Mouse (Mus musculus): ENCODE results near the gene Gpx2. TPM values are rescaled to one million over a fixed set of nuclear protein-coding genes. Genes with fewer than 3 reads are reported as not detected.

Gene Gpx2
- polyA plus RNA-seq, 1 experiment from 2014 or later = 0.11 TPM

DNA sequence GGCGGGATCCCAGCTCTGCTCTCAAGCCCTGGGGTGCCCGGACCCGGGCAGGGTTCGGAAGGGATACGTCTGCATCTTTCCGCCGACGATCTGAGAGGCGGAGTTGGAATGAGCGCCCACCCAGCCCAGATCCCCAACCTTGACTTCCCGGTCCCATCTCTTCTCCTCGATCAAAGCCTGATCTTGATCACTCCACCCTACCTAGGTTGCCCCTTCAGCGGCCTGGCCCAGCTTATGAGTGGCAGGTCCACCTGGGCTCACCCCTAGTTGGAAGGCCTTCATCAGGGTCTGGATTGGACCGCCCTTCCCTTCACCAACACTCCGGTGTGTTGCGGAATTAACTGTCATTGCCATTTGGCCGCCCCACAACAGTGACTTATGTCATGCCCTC lies 27.3 kb upstream of the Gpx2 start, which contains the start of gene Rab15:
Gene Rab15 (minus strand): TSS at position 258 of the 391 bp plus-strand sequence.
- Histone ChIP-seq H3K9ac (ENCODE audit: low read depth, low read length) (peak within 1 kb of the TSS; percentile 76), H3K4me1 (ENCODE audit: control insufficient read depth, insufficient read depth, low read length) (peaks cover 33% of the 10 kb centered on the region), H3K4me2 (ENCODE audit: low read length) (peak within 1 kb of the TSS; percentile 82), H3K9me3 (replicated peaks; ENCODE audit: control insufficient read depth, low read length, poor library complexity, severe bottlenecking) (no peaks in the 10 kb centered on the region), H3K27ac (ENCODE audit: low read length) (peak within 1 kb of the TSS; percentile 86), H3K27me3 (ENCODE audit: control insufficient read depth, insufficient read depth, low read depth, low read length) (no peaks in the 10 kb centered on the region), H3K4me3 (ENCODE audit: low read depth, low read length) (peak within 1 kb of the TSS; percentile 80), H3K36me3 (ENCODE audit: control insufficient read depth, insufficient read depth, low read length) (no peaks in the 10 kb centered on the region)
- ATAC-seq = peak; percentile 47; the same call in 1 of the 2 replicates
- 3% methylated on average over 16 of the region's 17 CpGs for WGBS

DNA sequence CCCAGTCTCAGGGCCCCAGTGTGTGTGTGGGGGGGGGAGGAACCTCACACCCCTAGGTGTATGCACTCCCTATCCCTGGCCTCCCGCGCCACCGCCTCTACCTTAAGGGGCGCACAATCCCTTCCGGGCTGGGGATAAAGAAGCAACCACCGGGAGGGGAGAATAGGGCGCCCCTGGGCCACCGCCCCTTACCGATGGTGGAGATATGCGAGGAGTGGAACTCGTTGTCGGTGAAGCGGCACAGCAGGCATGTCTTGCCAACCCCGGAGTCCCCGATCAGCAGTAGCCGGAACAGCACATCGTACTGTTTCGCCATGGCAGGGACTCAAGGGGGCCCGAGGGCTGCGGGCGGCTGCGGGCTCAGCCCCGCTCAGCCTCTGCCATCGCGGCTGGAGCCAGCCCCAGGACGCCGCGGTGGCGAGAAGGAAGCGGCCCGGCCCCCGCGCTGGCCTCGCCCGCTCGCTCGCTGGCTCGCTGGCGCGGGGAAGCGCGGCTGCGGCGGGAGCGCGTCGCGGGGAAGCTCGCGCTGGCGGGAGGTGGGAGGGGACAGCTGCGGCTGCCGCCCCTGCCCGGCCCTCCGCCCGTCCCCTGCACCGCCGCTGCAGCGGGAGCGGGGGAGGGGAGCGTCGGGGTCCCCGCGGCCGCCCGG lies 26.8 kb upstream of the Gpx2 start:
- Histone ChIP-seq H3K4me1 (ENCODE audit: control insufficient read depth, insufficient read depth, low read length) (peaks cover 36% of the 10 kb centered on the region), H3K27ac (ENCODE audit: low read length) (peak overlapping the region; percentile 86), H3K9me3 (replicated peaks; ENCODE audit: control insufficient read depth, low read length, poor library complexity, severe bottlenecking) (no peaks in the 10 kb centered on the region), H3K4me2 (ENCODE audit: low read length) (peak overlapping the region; percentile 82), H3K9ac (ENCODE audit: low read depth, low read length) (peak overlapping the region; percentile 76), H3K4me3 (ENCODE audit: low read depth, low read length) (peak overlapping the region; percentile 80), H3K36me3 (ENCODE audit: control insufficient read depth, insufficient read depth, low read length) (no peaks in the 10 kb centered on the region), H3K27me3 (ENCODE audit: control insufficient read depth, insufficient read depth, low read depth, low read length) (no peaks in the 10 kb centered on the region)
- ATAC-seq = peak; percentile 80
- WGBS = under 1% methylated on average over 32 of the region's 66 CpGs

DNA sequence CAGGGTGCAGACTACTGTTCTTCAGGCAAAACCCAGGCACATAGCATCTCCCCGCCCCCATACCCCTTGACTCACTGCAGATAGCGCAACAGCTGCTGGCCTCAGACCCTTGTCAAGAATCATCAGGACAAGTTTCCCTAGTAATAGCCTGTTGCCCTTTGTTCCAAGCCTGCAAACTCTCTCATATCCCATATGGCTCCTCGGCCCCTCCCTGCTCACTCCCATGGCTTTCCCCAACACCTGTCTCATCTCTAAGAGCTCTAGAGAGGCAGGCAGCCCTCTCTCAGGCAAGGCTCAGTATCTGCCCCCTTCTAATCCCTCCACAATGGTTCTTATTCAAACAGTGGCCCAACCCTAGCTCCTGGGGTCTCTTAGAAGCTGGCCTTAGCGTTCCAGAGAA lies 25.3 kb upstream of the Gpx2 start:
- Histone ChIP-seq H3K4me2 (ENCODE audit: low read length) (peak overlapping the region; percentile 82), H3K27ac (ENCODE audit: low read length) (no peak overlapping the region), H3K4me1 (ENCODE audit: control insufficient read depth, insufficient read depth, low read length) (peaks cover 36% of the 10 kb centered on the region), H3K9ac (ENCODE audit: low read depth, low read length) (peak overlapping the region; percentile 76), H3K4me3 (ENCODE audit: low read depth, low read length) (peak overlapping the region; percentile 80), H3K36me3 (ENCODE audit: control insufficient read depth, insufficient read depth, low read length) (no peaks in the 10 kb centered on the region), H3K9me3 (replicated peaks; ENCODE audit: control insufficient read depth, low read length, poor library complexity, severe bottlenecking) (no peaks in the 10 kb centered on the region), H3K27me3 (ENCODE audit: control insufficient read depth, insufficient read depth, low read depth, low read length) (no peaks in the 10 kb centered on the region)
- no peak for ATAC-seq
- WGBS = 45% methylated on average over 4 of the region's 4 CpGs

DNA sequence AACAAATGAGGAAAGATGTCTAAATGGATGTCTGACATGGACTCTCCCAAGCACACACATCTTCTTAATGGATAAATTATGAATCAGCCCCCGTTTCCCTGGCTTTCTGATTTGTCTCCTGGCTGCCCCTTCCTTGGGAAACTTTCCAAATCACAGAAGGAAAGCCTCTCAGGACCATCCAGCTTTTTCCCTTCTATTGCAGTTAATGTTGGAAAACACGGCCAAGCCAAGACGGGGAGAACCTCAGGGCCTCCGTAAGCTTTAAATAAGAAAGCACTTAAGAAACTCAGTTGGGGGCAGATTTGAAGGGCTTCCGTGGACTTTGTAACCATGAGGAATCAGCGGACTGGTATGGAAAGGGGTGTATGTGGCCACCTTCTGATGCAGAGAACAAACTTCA lies 24.5 kb upstream of the Gpx2 start:
- WGBS = 55% methylated on average over 6 of the region's 6 CpGs
- Histone ChIP-seq H3K36me3 (ENCODE audit: control insufficient read depth, insufficient read depth, low read length) (no peaks in the 10 kb centered on the region), H3K4me1 (ENCODE audit: control insufficient read depth, insufficient read depth, low read length) (peaks cover 36% of the 10 kb centered on the region), H3K27ac (ENCODE audit: low read length) (no peak overlapping the region), H3K27me3 (ENCODE audit: control insufficient read depth, insufficient read depth, low read depth, low read length) (no peaks in the 10 kb centered on the region), H3K9ac (ENCODE audit: low read depth, low read length) (no peak overlapping the region), H3K4me2 (ENCODE audit: low read length) (no peak overlapping the region), H3K9me3 (replicated peaks; ENCODE audit: control insufficient read depth, low read length, poor library complexity, severe bottlenecking) (no peaks in the 10 kb centered on the region), H3K4me3 (ENCODE audit: low read depth, low read length) (no peak overlapping the region)
- ATAC-seq = no peak

DNA sequence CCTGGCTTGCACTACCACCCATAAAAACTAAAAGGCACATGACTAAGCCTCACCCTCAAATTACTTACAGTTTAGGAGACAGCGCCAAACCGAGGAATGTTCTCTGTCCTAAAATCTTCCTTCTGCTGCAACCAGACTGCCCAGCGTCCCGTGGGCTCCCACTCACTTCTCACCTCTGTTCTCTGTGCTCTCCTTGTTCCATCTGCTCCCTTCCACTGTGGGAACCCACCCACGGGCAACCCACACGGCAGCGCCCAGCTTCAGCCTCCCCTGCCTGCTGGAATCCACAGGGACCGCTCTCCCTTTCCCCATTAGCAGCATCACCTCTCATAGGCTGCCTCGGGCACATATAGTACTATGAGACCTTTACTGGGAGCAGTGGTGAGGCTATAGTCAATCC lies 23.6 kb upstream of the Gpx2 start:
- no peak overlapping the region for H3K27ac ChIP-seq (ENCODE audit: low read length)
- no peak overlapping the region for H3K4me2 ChIP-seq (ENCODE audit: low read length)
- H3K36me3 ChIP-seq (ENCODE audit: control insufficient read depth, insufficient read depth, low read length) = no peaks in the 10 kb centered on the region
- no peak overlapping the region for H3K9ac ChIP-seq (ENCODE audit: low read depth, low read length)
- no peaks in the 10 kb centered on the region for H3K9me3 ChIP-seq (replicated peaks; ENCODE audit: control insufficient read depth, low read length, poor library complexity, severe bottlenecking)
- peaks cover 36% of the 10 kb centered on the region for H3K4me1 ChIP-seq (ENCODE audit: control insufficient read depth, insufficient read depth, low read length)
- H3K4me3 ChIP-seq (ENCODE audit: low read depth, low read length) = no peak overlapping the region
- no peaks in the 10 kb centered on the region for H3K27me3 ChIP-seq (ENCODE audit: control insufficient read depth, insufficient read depth, low read depth, low read length)
- WGBS = 91% methylated on average over 9 of the region's 9 CpGs
- no peak for ATAC-seq

DNA sequence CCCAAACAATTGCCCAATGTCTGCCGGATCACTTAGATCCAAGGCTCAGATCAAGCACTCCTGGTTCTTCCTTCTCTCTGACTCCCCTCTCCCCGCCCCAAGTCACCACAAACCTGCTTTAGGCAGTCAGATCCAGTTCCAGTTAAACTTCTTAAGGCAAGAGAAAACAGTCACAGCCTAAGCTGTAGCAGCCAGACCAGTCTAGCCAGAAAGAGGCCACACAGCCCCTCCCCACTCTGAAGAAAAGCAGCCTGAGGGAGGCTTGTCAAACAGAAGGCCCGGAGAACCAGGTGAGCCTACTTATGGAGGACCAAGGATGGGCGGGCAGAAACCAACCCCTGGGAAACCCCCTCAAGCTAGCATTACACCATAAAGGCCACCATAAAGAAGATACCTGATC lies 22.8 kb upstream of the Gpx2 start:
- Histone ChIP-seq H3K4me2 (ENCODE audit: low read length) (no peak overlapping the region; the same call in 1 of the 2 replicates), H3K27me3 (ENCODE audit: control insufficient read depth, insufficient read depth, low read depth, low read length) (no peaks in the 10 kb centered on the region), H3K4me1 (ENCODE audit: control insufficient read depth, insufficient read depth, low read length) (peaks cover 34% of the 10 kb centered on the region), H3K36me3 (ENCODE audit: control insufficient read depth, insufficient read depth, low read length) (no peaks in the 10 kb centered on the region), H3K27ac (ENCODE audit: low read length) (no peak overlapping the region; the same call in 1 of the 2 replicates), H3K4me3 (ENCODE audit: low read depth, low read length) (no peak overlapping the region), H3K9me3 (replicated peaks; ENCODE audit: control insufficient read depth, low read length, poor library complexity, severe bottlenecking) (no peaks in the 10 kb centered on the region), H3K9ac (ENCODE audit: low read depth, low read length) (no peak overlapping the region)
- WGBS = 42% methylated on average over 4 of the region's 4 CpGs
- ATAC-seq = no peak

DNA sequence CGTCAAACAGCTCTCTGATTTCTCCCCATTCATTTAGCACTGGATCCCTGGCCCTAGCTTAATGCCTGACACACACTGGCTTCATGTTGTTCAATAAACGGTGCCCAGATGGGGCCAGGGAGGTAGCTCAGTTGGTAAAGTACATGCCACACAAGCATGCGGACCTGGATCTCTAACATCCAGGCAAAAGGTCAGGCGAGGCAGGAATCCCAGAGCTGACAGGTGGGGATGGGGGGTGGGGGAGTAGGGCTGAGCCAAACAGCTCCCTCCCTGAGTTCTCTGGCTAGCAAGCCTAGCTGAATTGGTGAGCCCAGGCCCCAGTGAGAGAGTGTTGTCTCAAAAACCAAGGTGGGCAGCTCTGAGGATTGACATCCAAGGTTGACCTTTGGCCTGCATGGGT lies 21.8 kb upstream of the Gpx2 start:
- Histone ChIP-seq H3K9me3 (replicated peaks; ENCODE audit: control insufficient read depth, low read length, poor library complexity, severe bottlenecking) (no peaks in the 10 kb centered on the region), H3K9ac (ENCODE audit: low read depth, low read length) (no peak overlapping the region), H3K4me3 (ENCODE audit: low read depth, low read length) (no peak overlapping the region), H3K4me1 (ENCODE audit: control insufficient read depth, insufficient read depth, low read length) (peaks cover 30% of the 10 kb centered on the region), H3K4me2 (ENCODE audit: low read length) (no peak overlapping the region), H3K36me3 (ENCODE audit: control insufficient read depth, insufficient read depth, low read length) (no peaks in the 10 kb centered on the region), H3K27ac (ENCODE audit: low read length) (no peak overlapping the region), H3K27me3 (ENCODE audit: control insufficient read depth, insufficient read depth, low read depth, low read length) (no peaks in the 10 kb centered on the region)
- no peak for ATAC-seq
- WGBS = 50% methylated on average over 4 of the region's 4 CpGs

DNA sequence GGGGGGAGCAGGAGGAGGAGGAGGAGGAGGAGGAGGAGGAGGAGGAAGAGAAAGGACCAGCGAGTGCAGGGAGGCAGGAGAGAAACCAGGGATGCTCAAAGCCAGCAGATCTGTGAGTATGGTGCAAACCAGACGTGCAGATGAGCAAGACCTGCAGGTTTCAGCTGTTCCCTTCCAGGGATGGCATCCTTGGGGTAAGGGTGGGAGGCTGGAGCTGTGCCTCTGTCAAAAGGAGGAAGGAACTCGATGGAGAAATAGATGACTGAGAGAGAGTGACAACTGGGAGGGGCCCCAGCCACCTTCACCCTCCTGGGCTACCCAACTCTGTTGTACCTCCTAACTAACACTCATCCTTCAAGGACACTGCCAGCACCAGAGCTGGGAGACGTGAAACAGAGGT lies 21.4 kb upstream of the Gpx2 start:
- peaks cover 30% of the 10 kb centered on the region for H3K4me1 ChIP-seq (ENCODE audit: control insufficient read depth, insufficient read depth, low read length)
- H3K4me2 ChIP-seq (ENCODE audit: low read length) = no peak overlapping the region
- H3K36me3 ChIP-seq (ENCODE audit: control insufficient read depth, insufficient read depth, low read length) = no peaks in the 10 kb centered on the region
- WGBS = 54% methylated on average over 4 of the region's 4 CpGs
- no peak overlapping the region for H3K4me3 ChIP-seq (ENCODE audit: low read depth, low read length)
- H3K9me3 ChIP-seq (replicated peaks; ENCODE audit: control insufficient read depth, low read length, poor library complexity, severe bottlenecking) = no peaks in the 10 kb centered on the region
- ATAC-seq = no peak
- no peak overlapping the region for H3K9ac ChIP-seq (ENCODE audit: low read depth, low read length)
- no peak overlapping the region for H3K27ac ChIP-seq (ENCODE audit: low read length)
- H3K27me3 ChIP-seq (ENCODE audit: control insufficient read depth, insufficient read depth, low read depth, low read length) = no peaks in the 10 kb centered on the region

DNA sequence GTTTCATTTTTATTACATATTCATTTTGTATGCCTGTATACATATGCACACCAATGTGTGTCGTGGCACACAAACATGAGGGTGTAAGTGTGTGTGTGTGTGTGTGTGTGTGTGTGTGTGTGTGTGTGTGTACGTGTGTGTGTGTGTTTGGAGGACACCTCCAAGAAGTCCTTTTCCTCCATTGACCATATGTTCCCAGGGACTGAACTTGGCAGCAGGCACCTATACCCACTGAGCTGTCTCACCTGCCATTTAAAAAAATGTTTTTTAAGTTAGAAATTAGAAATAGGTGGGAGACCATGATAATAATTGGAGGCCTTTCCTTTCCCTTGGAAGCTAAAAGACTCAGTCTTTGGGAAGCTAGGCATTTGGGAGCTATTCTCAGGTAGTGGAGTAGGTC lies 18.8 kb upstream of the Gpx2 start:
- H3K4me1 ChIP-seq (ENCODE audit: control insufficient read depth, insufficient read depth, low read length) = peaks cover 14% of the 10 kb centered on the region
- 87% methylated on average over 2 of the region's 2 CpGs for WGBS
- ATAC-seq = no peak
- H3K4me3 ChIP-seq (ENCODE audit: low read depth, low read length) = no peak overlapping the region
- H3K27ac ChIP-seq (ENCODE audit: low read length) = no peak overlapping the region
- H3K4me2 ChIP-seq (ENCODE audit: low read length) = no peak overlapping the region
- no peaks in the 10 kb centered on the region for H3K36me3 ChIP-seq (ENCODE audit: control insufficient read depth, insufficient read depth, low read length)
- H3K9ac ChIP-seq (ENCODE audit: low read depth, low read length) = no peak overlapping the region
- H3K9me3 ChIP-seq (replicated peaks; ENCODE audit: control insufficient read depth, low read length, poor library complexity, severe bottlenecking) = no peaks in the 10 kb centered on the region
- no peaks in the 10 kb centered on the region for H3K27me3 ChIP-seq (ENCODE audit: control insufficient read depth, insufficient read depth, low read depth, low read length)

Data from midbrain, embryonic 16.5 days (tissue).